Mouse (Mus musculus) MEL (cell line): ENCODE results near the gene Srxn1.

Experiments
- CHD2 ChIP-seq: IDR thresholded peaks from 2 replicates; pipeline ENCODE4 v1.6.1; 2011; ENCODE audit warnings: low read length, improper control_type of control experiment
- CTCF ChIP-seq, 3 experiments: IDR thresholded peaks in 2 of 3; conservative IDR thresholded peaks in 1 of 3; 2 replicates each; pipeline ENCODE4 v1.5.1; 2011 to 2012; ENCODE audit warnings: low read length in 3 of 3, low read depth in 2 of 3, mild to moderate bottlenecking in 2 of 3, improper control_type of control experiment in 1 of 3, inconsistent platforms in 1 of 3, mixed read lengths in 1 of 3, moderate library complexity in 1 of 3; ENCODE audit not compliant: control insufficient read depth in 1 of 3, insufficient read depth in 1 of 3, poor library complexity in 1 of 3, severe bottlenecking in 1 of 3
- ELF1 ChIP-seq: IDR thresholded peaks from 2 replicates; pipeline ENCODE4 v1.6.1; 2014; ENCODE audit warnings: low read depth, mild to moderate bottlenecking, inconsistent platforms, low read length, improper control_type of control experiment, moderate library complexity
- EP300 ChIP-seq, 2 experiments: IDR thresholded peaks; 2 replicates each; pipeline ENCODE4 v1.6.1; 2011; ENCODE audit warnings: improper control_type of control experiment in 2 of 2, low read length in 2 of 2, low read depth in 1 of 2, mild to moderate bottlenecking in 1 of 2
- GATA1 ChIP-seq: IDR thresholded peaks from 2 replicates; pipeline ENCODE4 v1.6.1; 2011; ENCODE audit warnings: low read depth, low read length, improper control_type of control experiment
- MEF2A ChIP-seq: IDR thresholded peaks from 2 replicates; pipeline ENCODE4 v1.6.1; 2014; ENCODE audit warnings: low read depth, mild to moderate bottlenecking, inconsistent platforms, low read length, improper control_type of control experiment; ENCODE audit not compliant: poor library complexity, insufficient replicate concordance, severe bottlenecking; ENCODE audit errors: extremely low read depth
- MYC ChIP-seq: IDR thresholded peaks from 2 replicates; pipeline ENCODE4 v1.6.1; 2011; ENCODE audit warnings: low read depth, mild to moderate bottlenecking, low read length, improper control_type of control experiment, moderate library complexity
- POLR2A ChIP-seq, 2 experiments: IDR thresholded peaks; 2 replicates each; pipeline ENCODE4 v1.6.1; 2011 to 2012; ENCODE audit warnings: low read length in 2 of 2, mild to moderate bottlenecking in 2 of 2, control low read depth in 1 of 2, improper control_type of control experiment in 1 of 2, low read depth in 1 of 2, moderate library complexity in 1 of 2; ENCODE audit not compliant: control insufficient read depth in 1 of 2, insufficient read depth in 1 of 2, poor library complexity in 1 of 2
- RAD21 ChIP-seq: IDR thresholded peaks from 2 replicates; pipeline ENCODE4 v1.6.1; 2011; ENCODE audit warnings: mild to moderate bottlenecking, low read depth, low read length, improper control_type of control experiment
- TBP ChIP-seq: IDR thresholded peaks from 2 replicates; pipeline ENCODE4 v1.8.0; 2011; ENCODE audit warnings: low read depth, low read length, improper control_type of control experiment
- TCF12 ChIP-seq: IDR thresholded peaks from 2 replicates; pipeline ENCODE4 v1.6.1; 2014; ENCODE audit warnings: low read depth, mild to moderate bottlenecking, inconsistent platforms, low read length, improper control_type of control experiment, moderate library complexity
- USF1 ChIP-seq: IDR thresholded peaks from 2 replicates; pipeline ENCODE4 v1.6.1; 2014; ENCODE audit warnings: low read depth, mild to moderate bottlenecking, inconsistent platforms, low read length, improper control_type of control experiment, moderate library complexity
- ZKSCAN1 ChIP-seq: IDR thresholded peaks from 2 replicates; pipeline ENCODE4 v1.6.1; 2012; ENCODE audit warnings: low read depth, mild to moderate bottlenecking, inconsistent platforms, low read length, improper control_type of control experiment, moderate library complexity
- ZMIZ1 ChIP-seq: IDR thresholded peaks from 2 replicates; pipeline ENCODE4 v1.6.1; 2012; ENCODE audit warnings: low read depth, mild to moderate bottlenecking, inconsistent platforms, low read length, improper control_type of control experiment, moderate library complexity

DNA sequence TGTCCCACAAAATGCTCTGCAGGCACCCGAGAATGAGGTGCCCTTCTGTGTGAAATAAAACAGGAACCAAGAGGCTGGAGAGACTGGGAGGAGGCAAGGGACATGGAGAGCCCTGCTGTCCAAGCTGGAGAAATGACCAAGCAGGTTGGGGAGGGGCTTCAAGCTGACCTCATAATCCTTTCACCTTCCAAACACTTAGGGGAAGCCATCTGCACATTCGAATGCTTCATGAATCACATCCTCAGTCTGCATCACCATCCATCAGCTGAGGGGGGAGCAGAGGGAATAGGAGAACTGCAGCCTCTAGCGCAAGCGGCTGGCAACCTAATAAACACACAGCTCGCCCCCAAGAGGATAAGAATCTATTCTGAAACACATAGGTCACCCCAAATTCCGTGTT is 2.9 kb upstream of the Srxn1 start:
- TF ChIP-seq CTCF (IDR thresholded peaks at IDR 0.05 in 2 of 3, conservative IDR thresholded peaks at IDR 0.05 in 1 of 3; ENCODE audit: control insufficient read depth in 1 of 3, insufficient read depth in 1 of 3, low read depth in 2 of 3, low read length in 3 of 3, poor library complexity in 1 of 3, severe bottlenecking in 1 of 3) (no peak), CHD2 (no peak), MYC (no peak), USF1 (no peak), POLR2A (IDR thresholded peaks at IDR 0.05; ENCODE audit: control insufficient read depth in 1 of 2, insufficient read depth in 1 of 2, low read depth in 1 of 2, low read length in 2 of 2, poor library complexity in 1 of 2) (no peak), TCF12 (no peak), EP300 (IDR thresholded peaks at IDR 0.05; ENCODE audit: low read depth in 1 of 2, low read length in 2 of 2) (no peak), ZKSCAN1 (no peak), TBP (no peak), ELF1 (no peak), GATA1 (no peak), MEF2A (no peak), RAD21 (no peak), ZMIZ1 (no peak)
